Comparison of ENCODE assay signal across 9 mouse cellular contexts in the genomic region with DNA sequence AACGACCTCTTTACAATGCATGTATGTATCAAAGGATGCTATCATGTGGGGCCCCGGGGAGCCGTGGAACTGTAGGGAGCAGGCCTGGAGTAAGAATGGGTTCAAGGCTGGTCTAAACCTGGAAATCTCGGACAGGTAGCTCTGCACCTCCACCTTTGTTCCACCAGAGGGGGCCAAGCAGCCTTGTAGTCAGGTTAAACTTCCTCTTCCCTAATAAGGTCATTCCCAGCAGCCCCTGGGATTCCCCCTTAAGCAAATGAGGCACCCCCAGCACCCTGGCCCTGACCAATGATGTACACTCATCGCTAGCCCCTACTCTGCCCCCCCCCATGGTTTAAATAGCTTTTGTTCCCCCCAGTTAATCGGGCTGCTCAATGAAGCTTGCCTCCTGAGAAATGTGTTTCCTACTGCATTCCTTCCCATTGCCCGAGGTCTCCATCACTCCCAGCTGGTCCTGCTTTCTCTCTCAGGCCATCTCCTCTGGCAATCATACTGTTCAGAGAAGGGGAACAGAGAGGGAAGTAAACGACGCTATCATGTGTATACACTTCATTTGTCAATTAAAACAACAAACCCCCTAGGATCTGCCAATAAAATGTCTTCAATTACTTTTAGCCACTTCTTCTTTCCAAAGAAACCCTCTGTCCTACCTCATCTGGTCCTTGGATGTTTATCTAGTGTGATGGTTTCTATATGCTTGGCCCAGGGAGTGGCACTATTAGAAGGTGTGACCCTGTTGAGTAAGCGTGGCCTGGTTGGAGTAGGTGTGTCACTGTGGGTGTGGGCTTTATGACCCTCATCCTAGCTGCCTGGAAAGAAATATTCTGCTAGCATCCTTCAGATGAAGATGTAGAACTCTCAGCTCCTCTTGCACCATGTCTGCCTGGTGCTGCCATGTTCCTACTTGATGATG. TPM values are rescaled to one million over a fixed set of nuclear protein-coding genes. Genes with fewer than 3 reads are reported as not detected.
DNase-seq lines count a peak whose midpoint lies in the region; ATAC-seq and TF ChIP-seq lines count a peak whose summit lies in the region.
"Had no signal": no experiment of that assay in that cellular context is flagged by ENCODE, and none has a peak within 500 bp of the region (broad histone marks: within the 10 kb centered on the region; RNA-seq: fewer than 3 reads in every experiment).

No protein-coding gene starts in this region.

- no peaks in the 10 kb centered on the region for H3K9me3 ChIP-seq in midbrain, embryonic 15.5 days

- no peaks in the 10 kb centered on the region for H3K36me3 ChIP-seq in thymus, adult 2 months (ENCODE audit: control insufficient read depth, insufficient read depth, low read length)
- H3K36me3 ChIP-seq in midbrain, embryonic 15.5 days (replicated peaks), result no peaks in the 10 kb centered on the region

- TF ChIP-seq CTCF in thymus, adult 2 months (IDR thresholded peaks at IDR 0.05; ENCODE audit: borderline replicate concordance, control insufficient read depth, extremely low read depth, insufficient read depth, low read length, poor library complexity), result peak; percentile 49; the same call in 1 of the 2 replicates

- ATAC-seq in midbrain, embryonic 15.5 days (replicated peaks), result peak; percentile 60; the same call in 1 of the 2 replicates
- ATAC-seq in monocyte, adult 5-6 weeks (replicated peaks; ENCODE audit: insufficient number of reproducible peaks, low FRiP score, low TSS enrichment, poor library complexity, severe bottlenecking), result no peak

- H3K4me1 ChIP-seq in thymus, adult 2 months (replicated peaks; ENCODE audit: control insufficient read depth, insufficient read depth, low read length), result no peaks in the 10 kb centered on the region
- H3K4me1 ChIP-seq in midbrain, embryonic 15.5 days, result no peaks in the 10 kb centered on the region; the same call in 1 of the 2 replicates

- DNase-seq in thymus, adult 2 months, result no peak
- DNase-seq in thymus, postnatal 25 days, result no peak
- peak; percentile 20 for DNase-seq in cerebellum, adult 11-12 months
- DNase-seq in forelimb bud, embryonic 11.5 days (ENCODE audit: low read depth, low spot score), result peak; percentile 43
- DNase-seq in kidney, postnatal 36 days, result peak; percentile 30 to 68

- no peak overlapping the region for H3K4me3 ChIP-seq in thymus, adult 2 months (ENCODE audit: control insufficient read depth, insufficient read depth, low read length)
- H3K4me3 ChIP-seq in midbrain, embryonic 15.5 days, result no peak overlapping the region
- H3K4me3 ChIP-seq: erythroblast, embryonic 14.5 days had no signal

- no peak overlapping the region for H3K27ac ChIP-seq in thymus, adult 2 months (ENCODE audit: control insufficient read depth, insufficient read depth, low read length)
- H3K27ac ChIP-seq in midbrain, embryonic 15.5 days, result no peak overlapping the region
- H3K27ac ChIP-seq: macrophage had no signal

- H3K9ac ChIP-seq in midbrain, embryonic 15.5 days, result no peak overlapping the region

- H3K27me3 ChIP-seq in thymus, adult 2 months (ENCODE audit: control insufficient read depth, insufficient read depth, low read length), result no peaks in the 10 kb centered on the region
- no peaks in the 10 kb centered on the region for H3K27me3 ChIP-seq in midbrain, embryonic 15.5 days (replicated peaks)

- TF ChIP-seq POLR2A in thymus, adult 2 months (IDR thresholded peaks at IDR 0.05; ENCODE audit: control insufficient read depth, extremely low read depth, insufficient read depth, low read length, poor library complexity), result no peak

- 57% methylated on average over 10 of the region's 10 CpGs for WGBS in thymus, adult 2 months
- 58% methylated on average over 10 of the region's 10 CpGs for WGBS in midbrain, embryonic 15.5 days

- no peak overlapping the region for H3K4me2 ChIP-seq in midbrain, embryonic 15.5 days

RNA-seq across cellular contexts. Expression of gene Slc44a5, which starts 11.4 kb away (rescaled TPM):
- 0.03 and 0.05 TPM in 2 replicates for polyA plus RNA-seq in thymus, adult 2 months (2012; rRNA removed)
- 9.1 and 9.9 TPM in 2 replicates for polyA plus RNA-seq in midbrain, embryonic 15.5 days (2015; fragmentation: Nextera tagmentation; extraction: Ambion mirVana)
- not detected in 3 replicates for total RNA-seq in monocyte, adult 5-6 weeks (2017)
- polyA plus RNA-seq: erythroblast, embryonic 14.5 days; macrophage had no signal

RNA-seq across cellular contexts. Expression of gene Acadm, which starts 40.3 kb away (rescaled TPM):
- polyA plus RNA-seq in thymus, adult 2 months (2012; rRNA removed), result 53.6 and 69.1 TPM in 2 replicates
- polyA plus RNA-seq in midbrain, embryonic 15.5 days (2015; fragmentation: Nextera tagmentation; extraction: Ambion mirVana), result 55.8 and 56.2 TPM in 2 replicates
- 105 to 153 TPM (median 144 TPM) in 3 replicates for total RNA-seq in monocyte, adult 5-6 weeks (2017)

Comparison
In these comparisons a context has a peak if more than half of its experiments do, and no peak if none do; other contexts are left out.
1. DNase-seq: peak in cerebellum, adult 11-12 months (single experiment), forelimb bud, embryonic 11.5 days (single experiment) and kidney, postnatal 36 days (2 of 2); none in thymus, adult 2 months (single experiment) and thymus, postnatal 25 days (single experiment).